Mouse (Mus musculus): ENCODE results near the gene Hmgb1. TPM values are rescaled to one million over a fixed set of nuclear protein-coding genes. Genes with fewer than 3 reads are reported as not detected.

Gene Hmgb1
- total and polyA plus RNA-seq, 3 experiments: 227 to 899 (median 288) TPM

DNA sequence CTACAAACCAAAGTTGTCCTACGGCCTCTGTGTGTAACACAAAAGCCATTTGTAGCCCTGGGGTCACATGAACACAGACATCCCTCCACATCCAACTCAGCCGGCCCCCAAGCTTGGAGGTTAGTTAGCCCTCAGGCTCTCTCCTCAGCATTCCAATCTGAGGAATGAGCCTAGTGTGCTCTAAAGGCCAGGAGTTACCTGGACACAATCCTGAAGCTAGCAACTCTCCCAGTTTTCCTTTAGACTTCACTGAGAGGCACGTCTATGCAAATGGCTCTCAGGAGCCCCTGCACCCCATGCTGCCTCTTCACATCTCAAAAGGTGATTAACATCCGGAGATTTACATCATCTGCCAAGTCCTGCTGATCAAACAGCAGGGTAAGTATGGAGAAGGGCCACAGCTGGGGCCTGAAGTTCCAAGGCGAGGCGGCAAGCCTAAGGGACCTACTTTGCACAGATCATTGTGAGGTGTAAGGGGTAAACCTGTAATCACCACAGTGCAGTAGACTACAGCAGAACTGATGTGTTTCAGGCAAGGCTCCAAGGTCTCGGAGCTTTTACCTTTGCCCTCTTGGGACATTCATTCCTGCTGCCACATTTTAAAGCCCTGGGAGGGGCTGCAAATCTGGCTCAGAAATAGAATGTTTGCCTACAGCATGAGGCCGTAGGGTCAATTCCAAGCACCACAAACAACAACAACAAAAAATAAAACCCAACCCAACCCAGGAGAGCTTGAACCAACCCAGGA lies 13.3 kb downstream of the Hmgb1 start:
- Histone ChIP-seq H3K27me3 (replicated peaks) (no peaks in the 10 kb centered on the region), H3K36me3 (replicated peaks in 1 of 2; ENCODE audit: control insufficient read depth in 1 of 2, insufficient read depth in 1 of 2, low read length in 1 of 2) (no peaks in the 10 kb centered on the region), H3K27ac (ENCODE audit: insufficient read depth, low read depth) (no peak overlapping the region), H3K9me3 (replicated peaks; ENCODE audit: low read length) (no peaks in the 10 kb centered on the region), H3K4me3 (replicated peaks in 1 of 3; ENCODE audit: low read depth in 2 of 3, low read length in 2 of 3, poor library complexity in 1 of 3) (no peak overlapping the region), H3K4me1 (ENCODE audit: control insufficient read depth in 1 of 2, insufficient read depth in 2 of 2) (no peaks in the 10 kb centered on the region), H3K4me2 (ENCODE audit: insufficient read depth, low read depth, poor library complexity, severe bottlenecking) (no peak overlapping the region), H3K9ac (ENCODE audit: insufficient read depth, low read depth) (no peak overlapping the region), H3K79me2 (replicated peaks; ENCODE audit: control insufficient read depth, extremely low read depth, insufficient read depth, poor library complexity, severe bottlenecking) (no peaks in the 10 kb centered on the region)
- dilution Hi-C loops (cut with MboI; ENCODE audit: extremely low pct_ligation_motif_present, extremely low pct_unique_long_range_greater_than_20kb, low sequenced_read_pairs) (no loop called here), in situ Hi-C loops (cut with MboI; ENCODE audit: low pct_ligation_motif_present, low pct_unique_long_range_greater_than_20kb, low sequenced_read_pairs) (no loop called here)
- DNase-seq (ENCODE audit: extremely low read depth): no peak
- no peak for TF ChIP-seq USF2 (conservative IDR thresholded peaks at IDR 0.05; ENCODE audit: low read depth, low read length)
- no peak for TF ChIP-seq MYC (IDR thresholded peaks at IDR 0.05; ENCODE audit: low read depth, low read length)
- TF ChIP-seq MEF2A (IDR thresholded peaks at IDR 0.05; ENCODE audit: borderline replicate concordance, low read depth, low read length): no peak
- TF ChIP-seq RCOR1 (conservative IDR thresholded peaks at IDR 0.05; ENCODE audit: low read depth, low read length): no peak
- no peak for TF ChIP-seq BHLHE40 (IDR thresholded peaks at IDR 0.05; ENCODE audit: low read depth, low read length)
- no peak for TF ChIP-seq NRF1 (IDR thresholded peaks at IDR 0.05; ENCODE audit: low read depth, low read length)
- no peak for TF ChIP-seq E2F4 (IDR thresholded peaks at IDR 0.05; ENCODE audit: insufficient replicate concordance, low read depth, low read length)

DNA sequence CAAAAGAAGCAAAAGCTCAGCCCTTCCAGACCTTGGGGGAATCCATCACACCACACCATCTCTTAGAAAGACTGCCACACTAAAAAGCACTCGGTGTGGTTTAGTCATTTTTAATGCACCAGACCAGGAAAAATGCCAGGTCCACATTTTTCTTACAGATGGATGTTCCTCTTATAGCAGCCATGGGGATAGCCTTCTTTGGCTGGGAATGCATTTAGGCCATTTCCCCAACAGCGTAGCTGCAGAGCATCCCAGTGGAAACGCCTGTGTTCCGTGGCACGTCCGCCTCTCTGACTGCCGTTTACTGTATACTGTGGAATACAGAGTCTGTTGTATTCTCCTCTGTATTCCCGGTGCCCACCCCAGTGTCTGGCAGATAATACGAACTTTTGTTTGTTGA lies 15.5 kb downstream of the Hmgb1 start:
- Histone ChIP-seq H3K79me2 (replicated peaks; ENCODE audit: control insufficient read depth, extremely low read depth, insufficient read depth, poor library complexity, severe bottlenecking) (no peaks in the 10 kb centered on the region), H3K27ac (ENCODE audit: insufficient read depth, low read depth) (no peak overlapping the region), H3K27me3 (replicated peaks) (no peaks in the 10 kb centered on the region), H3K9ac (ENCODE audit: insufficient read depth, low read depth) (no peak overlapping the region), H3K4me2 (ENCODE audit: insufficient read depth, low read depth, poor library complexity, severe bottlenecking) (no peak overlapping the region), H3K36me3 (replicated peaks in 1 of 2; ENCODE audit: control insufficient read depth in 1 of 2, insufficient read depth in 1 of 2, low read length in 1 of 2) (no peaks in the 10 kb centered on the region), H3K4me3 (replicated peaks in 1 of 3; ENCODE audit: low read depth in 2 of 3, low read length in 2 of 3, poor library complexity in 1 of 3) (no peak overlapping the region), H3K4me1 (ENCODE audit: control insufficient read depth in 1 of 2, insufficient read depth in 2 of 2) (peaks cover 0 to 4% of the 10 kb centered on the region in 2 experiments; a peak in 1 of 4 replicates), H3K9me3 (replicated peaks; ENCODE audit: low read length) (no peaks in the 10 kb centered on the region)
- in situ Hi-C loops (cut with MboI; ENCODE audit: low pct_ligation_motif_present, low pct_unique_long_range_greater_than_20kb, low sequenced_read_pairs) (no loop called here), dilution Hi-C loops (cut with MboI; ENCODE audit: extremely low pct_ligation_motif_present, extremely low pct_unique_long_range_greater_than_20kb, low sequenced_read_pairs) (no loop called here)
- TF ChIP-seq CHD1 (IDR thresholded peaks at IDR 0.05; ENCODE audit: low read depth, low read length): no peak
- TF ChIP-seq ZNF384 (IDR thresholded peaks at IDR 0.05; ENCODE audit: low read depth, low read length): no peak
- TF ChIP-seq BHLHE40 (IDR thresholded peaks at IDR 0.05; ENCODE audit: low read depth, low read length): no peak
- no peak for TF ChIP-seq KAT2A (IDR thresholded peaks at IDR 0.05; ENCODE audit: insufficient replicate concordance, low read length)
- no peak for TF ChIP-seq ZMIZ1 (IDR thresholded peaks at IDR 0.05; ENCODE audit: low read depth, low read length)
- no peak for TF ChIP-seq POLR2A (IDR thresholded peaks at IDR 0.05; ENCODE audit: low read depth, low read length)
- no peak for TF ChIP-seq JUND (conservative IDR thresholded peaks at IDR 0.05; ENCODE audit: low read depth, low read length)
- TF ChIP-seq NELFE (IDR thresholded peaks at IDR 0.05; ENCODE audit: low read depth, low read length): no peak
- TF ChIP-seq IRF4 (IDR thresholded peaks at IDR 0.05; ENCODE audit: low read depth, low read length): no peak
- no peak for TF ChIP-seq NRF1 (IDR thresholded peaks at IDR 0.05; ENCODE audit: low read depth, low read length)
- no peak for TF ChIP-seq ZC3H11A (IDR thresholded peaks at IDR 0.05; ENCODE audit: low read depth, low read length)
- TF ChIP-seq TBP (conservative IDR thresholded peaks at IDR 0.05; ENCODE audit: low read depth, low read length): no peak
- no peak for TF ChIP-seq USF1 (IDR thresholded peaks at IDR 0.05; ENCODE audit: low read depth, low read length)
- no peak for TF ChIP-seq MXI1 (IDR thresholded peaks at IDR 0.05; ENCODE audit: low read depth, low read length)
- TF ChIP-seq USF2 (conservative IDR thresholded peaks at IDR 0.05; ENCODE audit: low read depth, low read length): no peak
- no peak for TF ChIP-seq TCF12 (IDR thresholded peaks at IDR 0.05; ENCODE audit: low read depth, low read length)
- TF ChIP-seq POLR2AphosphoS2 (IDR thresholded peaks at IDR 0.05; ENCODE audit: low read depth, low read length): no peak
- TF ChIP-seq MEF2A (IDR thresholded peaks at IDR 0.05; ENCODE audit: borderline replicate concordance, low read depth, low read length): no peak
- no peak for TF ChIP-seq EP300 (IDR thresholded peaks at IDR 0.05; ENCODE audit: low read length)
- no peak for DNase-seq (ENCODE audit: extremely low read depth)

Measured in CH12.LX (cell line).